21 mouse cellular contexts compared by ENCODE assay signal in genomic region chr13:9900653-9901385, GRCm38 (mm10).
"Had no signal": no experiment of that assay in that cellular context is flagged by ENCODE, and none has a peak within 500 bp of the region (broad histone marks: within the 10 kb centered on the region; RNA-seq: fewer than 3 reads in every experiment).

No protein-coding gene starts in this region.

- H3K36me3 ChIP-seq: liver, embryonic 13.5 days; liver, embryonic 15.5 days; lung, embryonic 15.5 days; midbrain, embryonic 10.5 days; midbrain, embryonic 12.5 days; neural tube, embryonic 12.5 days; stomach, embryonic 15.5 days had no signal

- H3K27me3 ChIP-seq: liver, embryonic 13.5 days; liver, embryonic 15.5 days; lung, embryonic 15.5 days; megakaryocyte, embryonic 14.5 days; midbrain, embryonic 12.5 days; neural tube, embryonic 12.5 days; stomach, embryonic 15.5 days had no signal

- H3K4me1 ChIP-seq: liver, embryonic 13.5 days; liver, embryonic 15.5 days; lung, embryonic 15.5 days; megakaryocyte, embryonic 14.5 days; midbrain, embryonic 10.5 days; midbrain, embryonic 12.5 days; neural tube, embryonic 12.5 days; stomach, embryonic 15.5 days had no signal

- H3K9me3 ChIP-seq: liver, embryonic 13.5 days; liver, embryonic 15.5 days; lung, embryonic 15.5 days; neural tube, embryonic 12.5 days; stomach, embryonic 15.5 days had no signal

- H3K4me3 ChIP-seq: liver, embryonic 13.5 days; liver, embryonic 15.5 days; lung, embryonic 15.5 days; megakaryocyte, embryonic 14.5 days; midbrain, embryonic 10.5 days; midbrain, embryonic 12.5 days; neural tube, embryonic 12.5 days; stomach, embryonic 15.5 days had no signal

- ATAC-seq: liver, postnatal 0 days; lung, postnatal 0 days; midbrain, embryonic 16.5 days had no signal

- H3K9ac ChIP-seq: liver, embryonic 13.5 days; liver, embryonic 15.5 days; liver, postnatal 0 days; lung, embryonic 15.5 days; midbrain, embryonic 12.5 days; neural tube, embryonic 12.5 days; stomach, embryonic 15.5 days had no signal

- H3K27ac ChIP-seq: liver, embryonic 13.5 days; liver, embryonic 15.5 days; lung, embryonic 15.5 days; macrophage; midbrain, embryonic 10.5 days; midbrain, embryonic 12.5 days; neural tube, embryonic 12.5 days; stomach, embryonic 15.5 days; stomach, postnatal 0 days had no signal

- H3K4me2 ChIP-seq: liver, embryonic 13.5 days; liver, embryonic 15.5 days; lung, embryonic 15.5 days; midbrain, embryonic 12.5 days; neural tube, embryonic 12.5 days; stomach, embryonic 15.5 days had no signal

- DNase-seq: liver, embryonic 13.5 days; liver, postnatal 0 days; lung, adult 2 months; lung, postnatal 14 days; lung, postnatal 36 days; midbrain, embryonic 14.5 days; right cerebral cortex, postnatal 14 days; thymus, adult 18-20 months; thymus, postnatal 14 days; thymus, postnatal 36 days had no signal
